Mouse (Mus musculus): ENCODE measurements around the gene 4930442H23Rik. TPM values are rescaled to one million over a fixed set of nuclear protein-coding genes. Genes with fewer than 3 reads are reported as not detected.

4930442H23Rik gene
- polyA plus RNA-seq, 1 experiment = not detected

GRCm38 (mm10) chr10:81167200-81168086 lies 16.2 kb downstream of the 4930442H23Rik start, which contains the start of gene Pias4:
TSS of gene Pias4 (minus strand) at chr10:81167923.
- peak within 1 kb of the TSS; percentile 71 for H3K4me3 ChIP-seq (ENCODE audit: insufficient read depth, low read depth, low read length)
- under 1% methylated on average over 64 of the region's 64 CpGs for WGBS
- peak within 1 kb of the TSS; percentile 92 for H3K27ac ChIP-seq (ENCODE audit: insufficient read depth, low read depth, low read length)
- peaks cover 24% of the 10 kb centered on the region for H3K4me1 ChIP-seq (ENCODE audit: control insufficient read depth, insufficient read depth, low read length)
- TF ChIP-seq CTCF (IDR thresholded peaks at IDR 0.05; ENCODE audit: insufficient read depth, low read depth, low read length) = no peak
- peak; percentile 87; the same call in 1 of the 2 replicates for TF ChIP-seq POLR2A (IDR thresholded peaks at IDR 0.05; ENCODE audit: insufficient read depth, low read depth, low read length)

GRCm38 (mm10) chr10:81165118-81165517 lies 18.5 kb downstream of the 4930442H23Rik start:
- no peak overlapping the region for H3K4me3 ChIP-seq (ENCODE audit: insufficient read depth, low read depth, low read length)
- TF ChIP-seq CTCF (IDR thresholded peaks at IDR 0.05; ENCODE audit: insufficient read depth, low read depth, low read length) = no peak
- no peak for TF ChIP-seq POLR2A (IDR thresholded peaks at IDR 0.05; ENCODE audit: insufficient read depth, low read depth, low read length)
- no peak overlapping the region for H3K27ac ChIP-seq (ENCODE audit: insufficient read depth, low read depth, low read length)
- peaks cover 39% of the 10 kb centered on the region for H3K4me1 ChIP-seq (ENCODE audit: control insufficient read depth, insufficient read depth, low read length)
- WGBS = 81% methylated on average over 8 of the region's 8 CpGs

- Histone ChIP-seq H3K4me1 (ENCODE audit: control insufficient read depth, insufficient read depth, low read length) (peaks cover 32% of the 10 kb centered on the region; the same call in 1 of the 2 replicates), H3K27ac (ENCODE audit: insufficient read depth, low read depth, low read length) (no peak overlapping the region), H3K4me3 (ENCODE audit: insufficient read depth, low read depth, low read length) (no peak overlapping the region)
- WGBS = 80% methylated on average over 2 of the region's 2 CpGs
- TF ChIP-seq CTCF (IDR thresholded peaks at IDR 0.05; ENCODE audit: insufficient read depth, low read depth, low read length) (no peak), POLR2A (IDR thresholded peaks at IDR 0.05; ENCODE audit: insufficient read depth, low read depth, low read length) (no peak)
These were observed 21.4 kb downstream of the 4930442H23Rik start for GRCm38 (mm10) chr10:81162318-81162652.

GRCm38 (mm10) chr10:81161602-81162317 lies 21.9 kb downstream of the 4930442H23Rik start:
- Histone ChIP-seq H3K4me3 (ENCODE audit: insufficient read depth, low read depth, low read length) (no peak overlapping the region), H3K27ac (ENCODE audit: insufficient read depth, low read depth, low read length) (no peak overlapping the region), H3K4me1 (ENCODE audit: control insufficient read depth, insufficient read depth, low read length) (peaks cover 29% of the 10 kb centered on the region; the same call in 1 of the 2 replicates)
- WGBS = 88% methylated on average over 8 of the region's 8 CpGs
- TF ChIP-seq CTCF (IDR thresholded peaks at IDR 0.05; ENCODE audit: insufficient read depth, low read depth, low read length) (no peak), POLR2A (IDR thresholded peaks at IDR 0.05; ENCODE audit: insufficient read depth, low read depth, low read length) (no peak)

GRCm38 (mm10) chr10:81154736-81155135 lies 28.9 kb downstream of the 4930442H23Rik start:
- peak overlapping the region; percentile 8; the same call in 1 of the 2 replicates for H3K27ac ChIP-seq (ENCODE audit: insufficient read depth, low read depth, low read length)
- WGBS = 66% methylated on average over 6 of the region's 6 CpGs
- peaks cover 4% of the 10 kb centered on the region; the same call in 1 of the 2 replicates for H3K4me1 ChIP-seq (ENCODE audit: control insufficient read depth, insufficient read depth, low read length)
- TF ChIP-seq POLR2A (IDR thresholded peaks at IDR 0.05; ENCODE audit: insufficient read depth, low read depth, low read length) (no peak), CTCF (IDR thresholded peaks at IDR 0.05; ENCODE audit: insufficient read depth, low read depth, low read length) (no peak)
- H3K4me3 ChIP-seq (ENCODE audit: insufficient read depth, low read depth, low read length) = no peak overlapping the region

GRCm38 (mm10) chr10:81154313-81154712 lies 29.3 kb downstream of the 4930442H23Rik start:
- WGBS = 87% methylated on average over 12 of the region's 12 CpGs
- peaks cover 4% of the 10 kb centered on the region; the same call in 1 of the 2 replicates for H3K4me1 ChIP-seq (ENCODE audit: control insufficient read depth, insufficient read depth, low read length)
- no peak overlapping the region for H3K4me3 ChIP-seq (ENCODE audit: insufficient read depth, low read depth, low read length)
- TF ChIP-seq CTCF (IDR thresholded peaks at IDR 0.05; ENCODE audit: insufficient read depth, low read depth, low read length) (no peak), POLR2A (IDR thresholded peaks at IDR 0.05; ENCODE audit: insufficient read depth, low read depth, low read length) (no peak)
- 0 out of 2 replicates have a peak overlapping the region, but pooled peaks have one; percentile 8 for H3K27ac ChIP-seq (ENCODE audit: insufficient read depth, low read depth, low read length)

GRCm38 (mm10) chr10:81152609-81153008 lies 31.0 kb downstream of the 4930442H23Rik start:
- H3K4me3 ChIP-seq (ENCODE audit: insufficient read depth, low read depth, low read length) = no peak overlapping the region
- WGBS = 72% methylated on average over 12 of the region's 12 CpGs
- peaks cover 4% of the 10 kb centered on the region; the same call in 1 of the 2 replicates for H3K4me1 ChIP-seq (ENCODE audit: control insufficient read depth, insufficient read depth, low read length)
- no peak overlapping the region for H3K27ac ChIP-seq (ENCODE audit: insufficient read depth, low read depth, low read length)
- TF ChIP-seq POLR2A (IDR thresholded peaks at IDR 0.05; ENCODE audit: insufficient read depth, low read depth, low read length) (no peak), CTCF (IDR thresholded peaks at IDR 0.05; ENCODE audit: insufficient read depth, low read depth, low read length) (no peak)

GRCm38 (mm10) chr10:81151261-81151660 lies 32.4 kb downstream of the 4930442H23Rik start:
- Histone ChIP-seq H3K4me3 (ENCODE audit: insufficient read depth, low read depth, low read length) (no peak overlapping the region), H3K4me1 (ENCODE audit: control insufficient read depth, insufficient read depth, low read length) (peaks cover 15% of the 10 kb centered on the region), H3K27ac (ENCODE audit: insufficient read depth, low read depth, low read length) (no peak overlapping the region)
- TF ChIP-seq POLR2A (IDR thresholded peaks at IDR 0.05; ENCODE audit: insufficient read depth, low read depth, low read length) (no peak), CTCF (IDR thresholded peaks at IDR 0.05; ENCODE audit: insufficient read depth, low read depth, low read length) (no peak)
- WGBS = 50% methylated on average over 6 of the region's 6 CpGs

Measured in olfactory bulb, adult 2 months (tissue).